Mouse (Mus musculus) lung, postnatal 0 days (tissue): ENCODE measurements around the gene Eif2b1.

Source experiments
- CTCF ChIP-seq: IDR thresholded peaks from 2 replicates; pipeline ENCODE4 v1.5.1; 2016; ENCODE audit warnings: antibody characterized with exemption, mild to moderate bottlenecking
- EP300 ChIP-seq: IDR thresholded peaks from 2 replicates; pipeline ENCODE4 v1.6.1; 2016; ENCODE audit warnings: antibody characterized with exemption, mild to moderate bottlenecking, control low read depth

- TF ChIP-seq CTCF (no peak), EP300 (no peak)
These were observed 49.7 kb downstream of the Eif2b1 start for GRCm38 (mm10) chr5:124529191-124529651.
